In the genomic region with DNA sequence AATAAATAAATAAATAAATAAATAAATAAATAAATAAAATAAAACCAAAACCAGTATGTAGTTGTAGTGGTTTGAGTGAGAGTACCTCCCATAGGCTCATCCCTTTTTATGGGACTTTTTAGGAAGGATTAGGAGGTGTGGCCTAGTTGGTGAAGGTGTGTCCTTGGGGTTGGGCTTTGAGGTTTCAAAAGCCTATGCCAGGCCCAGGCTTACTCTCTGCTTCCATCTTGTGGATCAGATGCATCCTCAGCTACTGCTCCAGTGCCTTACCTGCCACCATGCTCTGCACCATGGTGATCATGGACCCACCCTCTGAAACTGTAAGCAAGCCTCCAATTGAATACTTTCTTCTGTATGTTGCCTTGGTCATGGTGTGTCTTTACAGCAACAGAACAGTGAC, we compare ENCODE assay signal across 27 mouse cellular contexts.
"Had no signal": no experiment of that assay in that cellular context is flagged by ENCODE, and none has a peak within 500 bp of the region (broad histone marks: within the 10 kb centered on the region; RNA-seq: fewer than 3 reads in every experiment).

No protein-coding gene starts in this region.

- H3K4me2 ChIP-seq: heart, embryonic 11.5 days; heart, embryonic 13.5 days; heart, embryonic 15.5 days; hindbrain, embryonic 14.5 days; intestine, embryonic 15.5 days; limb, embryonic 12.5 days; liver, embryonic 11.5 days; liver, embryonic 13.5 days had no signal

- DNase-seq: gastrocnemius, adult 2 months; gastrocnemius, postnatal 10 days; gastrocnemius, postnatal 36 days; heart, adult 11 months; heart, adult 2 months; heart, postnatal 14 days; heart, postnatal 36 days; kidney, adult 18-20 months; kidney, adult 8-10 months; kidney, postnatal 10 days; kidney, postnatal 25 days; kidney, postnatal 4 days; liver; liver, embryonic 13.5 days had no signal

- H3K4me3 ChIP-seq: gastrocnemius, adult 2 months; heart, adult 2 months; heart, embryonic 13.5 days; heart, embryonic 15.5 days; intestine, embryonic 15.5 days; layer of hippocampus, adult 2 months; left cerebral cortex, adult 2 months; limb, embryonic 10.5 days; limb, embryonic 12.5 days; liver, embryonic 13.5 days had no signal

- H3K9me3 ChIP-seq: heart, embryonic 13.5 days; heart, embryonic 15.5 days; intestine, embryonic 15.5 days; limb, embryonic 10.5 days; limb, embryonic 12.5 days had no signal

- H3K4me1 ChIP-seq: liver, embryonic 13.5 days had no signal

- H3K27me3 ChIP-seq: heart, embryonic 13.5 days; heart, embryonic 15.5 days; intestine, embryonic 15.5 days; limb, embryonic 12.5 days; liver, embryonic 13.5 days had no signal

- H3K9ac ChIP-seq: heart, embryonic 13.5 days; heart, embryonic 15.5 days; hindbrain, embryonic 14.5 days; intestine, embryonic 15.5 days; limb, embryonic 12.5 days; liver, embryonic 13.5 days had no signal

- ATAC-seq: hindbrain, embryonic 16.5 days; inflammation-experienced regulatory T-cells, adult 6 months; intestine, embryonic 15.5 days; intestine, postnatal 0 days had no signal

- H3K27ac ChIP-seq: gastrocnemius, adult 2 months; heart, adult 2 months; heart, embryonic 13.5 days; heart, embryonic 15.5 days; hindbrain, embryonic 14.5 days; intestine, embryonic 15.5 days; layer of hippocampus, adult 2 months; left cerebral cortex, adult 2 months; limb, embryonic 10.5 days; limb, embryonic 12.5 days; liver, embryonic 13.5 days had no signal

- H3K36me3 ChIP-seq: heart, embryonic 13.5 days; heart, embryonic 15.5 days; intestine, embryonic 15.5 days; limb, embryonic 10.5 days; limb, embryonic 12.5 days; liver, embryonic 13.5 days had no signal
